Mouse (Mus musculus) heart, postnatal 4 days (tissue): ENCODE measurements at regions not wholly inside any gene's neighbourhood (a gene's known extent, or its start where the extent isn't known, plus 50 kb on each side); places are given as distances from the start of the nearest gene placed in this dataset.
A peak's percentile ranks its signal among the peaks of the same experiment; 100 is the strongest.
"Not testable (repeated sequence)": the region's sequence is repeated elsewhere in the genome, so short reads cannot be mapped to it uniquely, and the experiment has no call there.

ENCODE experiments used
- DNase-seq: peaks from one replicate; pipeline ENCODE4 v3.0.0; 2021

GRCm38 (mm10) chr17:26335551-26335950, 79.1 kb upstream of the Neurl1b start:
- DNase-seq: no peak

GRCm38 (mm10) chr17:26336011-26336410, 78.6 kb upstream of the Neurl1b start:
- no peak for DNase-seq

DNA sequence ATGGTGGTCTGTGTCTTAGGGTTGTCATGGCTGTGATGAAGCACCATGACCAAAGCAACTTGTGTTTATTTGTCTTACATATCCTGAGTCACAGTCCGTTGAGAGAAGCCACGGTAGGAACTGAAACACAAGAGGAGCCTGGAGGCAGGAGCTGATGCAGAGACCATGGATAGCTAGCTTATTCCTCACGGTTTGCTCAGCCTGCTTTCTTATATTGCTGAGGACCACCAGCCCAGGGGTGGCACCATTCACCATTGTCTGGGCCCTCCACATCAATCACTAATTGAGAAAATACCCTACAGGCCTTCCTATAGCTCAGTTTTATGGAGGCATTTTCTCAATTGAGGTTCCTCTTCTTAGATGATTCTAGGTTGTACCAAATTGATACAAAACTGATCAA, 77.5 kb upstream of the Neurl1b start:
- no peak for DNase-seq

- not testable (repeated sequence) for DNase-seq
Observed at GRCm38 (mm10) chr17:26345436-26345835, 69.2 kb upstream of the Neurl1b start.

- no peak for DNase-seq
Observed at GRCm38 (mm10) chr17:26348116-26348515, 66.5 kb upstream of the Neurl1b start.

- no peak for DNase-seq
Observed at GRCm38 (mm10) chr17:26349741-26350140, 64.9 kb upstream of the Neurl1b start.

DNA sequence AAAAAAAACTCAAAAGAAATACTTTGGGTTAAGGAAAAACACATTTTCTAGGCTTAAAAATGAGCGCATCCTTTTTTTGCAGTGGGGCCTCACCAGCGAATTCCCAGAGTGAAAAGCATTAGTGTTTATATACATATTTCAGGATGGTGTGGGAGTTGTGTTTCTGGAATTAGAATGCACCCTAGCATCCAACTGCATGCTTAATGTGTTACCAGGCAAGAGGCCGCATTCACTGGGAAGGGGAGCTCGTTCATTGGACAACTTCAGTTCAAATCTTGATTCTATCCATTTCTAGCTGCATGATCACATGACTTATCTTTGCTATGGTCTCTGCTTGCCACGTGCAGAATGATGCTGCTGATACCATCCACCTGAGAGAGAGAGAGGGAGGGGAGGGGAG, 64.4 kb upstream of the Neurl1b start:
- DNase-seq: no peak

GRCm38 (mm10) chr17:26351991-26352390, 62.6 kb upstream of the Neurl1b start:
- no peak for DNase-seq

- DNase-seq: peak; percentile 4
Observed at GRCm38 (mm10) chr17:26352712-26353111, 61.9 kb upstream of the Neurl1b start.

DNA sequence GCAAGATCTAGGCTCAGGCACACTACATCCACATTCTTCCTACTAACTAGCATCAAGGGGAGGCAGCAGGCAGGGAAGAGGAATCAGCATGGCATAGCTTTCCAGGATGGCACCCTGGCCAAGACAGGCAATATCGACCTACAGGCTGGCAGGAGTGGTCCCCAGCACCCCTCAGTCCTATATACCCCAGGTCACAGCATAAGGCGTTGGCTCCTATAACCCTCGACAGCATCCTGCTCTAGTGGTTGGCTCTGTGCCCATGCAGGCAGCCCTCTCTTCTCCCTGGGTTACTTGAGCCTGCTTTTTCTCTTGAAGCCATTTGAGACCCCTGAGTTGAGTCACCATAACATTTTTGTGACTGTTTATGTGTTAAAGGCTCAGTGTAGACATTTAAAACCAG, 60.2 kb upstream of the Neurl1b start:
- peak; percentile 9 for DNase-seq

- peak; percentile 4 for DNase-seq
Observed at GRCm38 (mm10) chr17:26355301-26355700, 59.3 kb upstream of the Neurl1b start.

GRCm38 (mm10) chr17:26356906-26357305, 57.7 kb upstream of the Neurl1b start:
- DNase-seq: no peak

DNA sequence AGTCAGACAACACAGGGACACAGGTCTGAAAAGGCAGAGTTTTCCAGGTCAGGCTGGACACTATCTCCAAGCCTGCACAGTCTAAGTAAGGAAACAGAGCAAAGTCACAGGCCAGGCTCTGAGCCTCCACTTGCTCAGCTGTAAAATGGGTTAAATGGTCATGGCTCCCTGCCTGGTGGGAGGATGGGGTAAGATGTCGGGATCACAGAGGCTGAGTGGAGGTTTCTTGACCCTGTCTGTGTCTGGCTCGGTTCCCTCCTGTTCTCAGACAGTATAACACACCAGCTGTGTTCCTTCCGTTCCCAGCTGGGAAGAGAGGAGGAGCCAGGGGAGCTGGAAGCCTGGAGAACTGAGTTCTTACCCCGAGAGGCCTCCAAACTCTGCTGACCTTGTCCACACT, 56.8 kb upstream of the Neurl1b start:
- DNase-seq: peak; percentile 63

DNA sequence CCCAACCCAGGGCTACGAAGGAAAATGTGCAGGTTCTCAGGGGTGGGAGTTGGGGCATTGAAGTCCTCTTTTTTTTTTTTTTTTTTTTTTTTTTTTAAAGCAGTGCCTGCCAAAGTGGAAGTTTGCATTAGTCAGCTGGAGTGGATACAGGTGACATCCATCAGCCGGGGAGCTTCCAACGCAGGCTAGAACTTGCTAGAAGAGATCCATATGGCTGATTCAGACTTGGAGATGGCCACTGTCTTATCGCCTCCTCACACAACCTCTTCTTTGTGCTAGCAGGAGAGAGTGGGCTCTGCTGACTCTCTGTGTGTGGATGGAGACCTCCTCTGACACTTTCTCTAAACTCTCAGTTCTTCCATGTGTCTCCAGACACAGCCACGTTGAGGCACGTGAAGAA, 53.9 kb upstream of the Neurl1b start:
- no peak for DNase-seq

- peak; percentile 58 for DNase-seq
Observed at GRCm38 (mm10) chr17:26361420-26361819, 53.2 kb upstream of the Neurl1b start.

DNA sequence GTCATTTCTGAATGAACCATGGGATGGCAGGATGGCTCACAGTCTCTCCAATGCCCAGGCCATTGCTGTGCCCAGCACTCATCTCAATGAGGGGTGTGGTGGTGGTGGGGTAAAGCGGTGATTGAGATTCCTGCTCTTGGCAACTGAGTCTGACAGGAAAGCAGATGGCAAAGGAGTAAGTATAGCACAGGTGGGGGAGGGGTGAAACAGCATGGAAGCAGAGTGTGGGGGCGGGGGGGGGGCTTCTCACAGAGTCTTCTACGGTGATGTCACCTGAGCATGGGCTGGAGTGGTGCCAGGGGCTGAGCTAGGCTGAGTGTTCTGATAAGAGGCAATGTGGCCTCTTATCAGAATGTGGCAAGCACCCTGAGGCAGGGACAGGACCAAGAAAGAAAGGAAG, 52.6 kb upstream of the Neurl1b start:
- DNase-seq: peak; percentile 81

GRCm38 (mm10) chr17:26362586-26363361, 51.9 kb upstream of the Neurl1b start:
- DNase-seq: peak; percentile 5

- DNase-seq: no peak
Observed at GRCm38 (mm10) chr17:26363853-26364532, 50.6 kb upstream of the Neurl1b start.
